Mouse (Mus musculus) olfactory bulb, adult 2 months (tissue): Measurements from ENCODE around the gene Catsper3. TPM values are rescaled to one million over a fixed set of nuclear protein-coding genes. Genes with fewer than 3 reads are reported as not detected.
A peak's percentile ranks its signal among the peaks of the same experiment; 100 is the strongest.

Experiments
- H3K27ac ChIP-seq: fragments of 200-500 bp; 2 replicates; pipeline ENCODE4 v1.5.1; 2012; ENCODE audit warnings: low read depth, low read length; ENCODE audit not compliant: insufficient read depth
- H3K4me1 ChIP-seq: fragments of 200-500 bp; 2 replicates; pipeline ENCODE4 v1.6.1; 2012; ENCODE audit warnings: low read length; ENCODE audit not compliant: control insufficient read depth, insufficient read depth
- H3K4me3 ChIP-seq: fragments of 200-500 bp; 2 replicates; pipeline ENCODE4 v1.5.1; 2012; ENCODE audit warnings: mild to moderate bottlenecking, low read depth, low read length, moderate library complexity; ENCODE audit not compliant: insufficient read depth
- CTCF ChIP-seq: fragments of 200-500 bp; IDR thresholded peaks from 2 replicates; pipeline ENCODE4 v1.5.1; 2012; ENCODE audit warnings: low read depth, mild to moderate bottlenecking, low read length, moderate library complexity; ENCODE audit not compliant: insufficient read depth
- POLR2A ChIP-seq: fragments of 200-500 bp; IDR thresholded peaks from 2 replicates; pipeline ENCODE4 v1.6.1; 2012; ENCODE audit warnings: mild to moderate bottlenecking, low read depth, low read length, moderate library complexity; ENCODE audit not compliant: insufficient read depth
- WGBS: fragments of 180-500 bp; shearing (Covaris S2); methylation state at CpG from one replicate; pipeline ENCODE4 v1.1.7; 2018; 5-methylcytosine and 5-hydroxymethylcytosine counted together
- polyA plus RNA-seq: library from polyadenylated mRNA; stranded (reverse); fragments of >200 nt; gene quantifications from 2 replicates; pipeline ENCODE4 v1.2.4, GENCODE M21; 2012; ENCODE audit warnings: low replicate concordance; ENCODE audit not compliant: missing spikeins, insufficient read depth, insufficient read length

Catsper3 gene
- not detected in 2 replicates for polyA plus RNA-seq

DNA sequence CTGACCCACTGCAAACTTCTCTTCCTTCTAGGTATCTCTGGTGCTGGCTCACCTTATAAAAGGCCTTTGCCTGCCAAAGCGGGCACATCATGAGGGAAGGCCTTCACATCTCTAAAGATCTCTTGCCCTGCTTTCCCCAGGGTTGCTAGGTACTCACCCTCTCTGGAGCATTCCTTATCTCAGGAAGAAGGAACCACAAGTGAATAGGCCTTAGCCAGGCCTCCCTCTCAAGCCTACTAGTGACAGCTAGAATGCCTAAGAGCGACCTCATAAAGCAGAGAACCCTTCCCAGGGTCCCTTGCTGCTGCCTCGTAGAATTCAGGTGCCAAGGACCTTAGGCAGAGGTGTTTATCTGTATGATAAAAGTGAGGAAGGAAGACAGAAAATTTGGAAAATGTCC lies at the start of gene Catsper3:
Gene Catsper3 (plus strand): TSS at position 301 of the 400 bp plus-strand sequence.
- no peak within 1 kb of the TSS for H3K4me3 ChIP-seq
- TF ChIP-seq CTCF (no peak), POLR2A (no peak)
- H3K4me1 ChIP-seq = no peaks in the 10 kb centered on the region
- H3K27ac ChIP-seq = no peak within 1 kb of the TSS
- WGBS = 84% methylated on average over 3 of the region's 3 CpGs

- Histone ChIP-seq H3K4me1 (peaks cover 14% of the 10 kb centered on the region), H3K27ac (no peak overlapping the region), H3K4me3 (no peak overlapping the region)
- WGBS = 97% methylated on average over 8 of the region's 8 CpGs
- TF ChIP-seq POLR2A (no peak), CTCF (no peak)
Measured at GRCm38 (mm10) chr13:55737885-55738284, 46.5 kb upstream of the Catsper3 start.

GRCm38 (mm10) chr13:55742306-55742705 lies 42.1 kb upstream of the Catsper3 start:
- peak overlapping the region; percentile 59; the same call in 1 of the 2 replicates for H3K27ac ChIP-seq
- H3K4me1 ChIP-seq = peaks cover 15% of the 10 kb centered on the region
- no peak overlapping the region for H3K4me3 ChIP-seq
- 44% methylated on average over 8 of the region's 8 CpGs for WGBS
- TF ChIP-seq CTCF = no peak
- no peak for TF ChIP-seq POLR2A

GRCm38 (mm10) chr13:55754380-55754779 lies 30.0 kb upstream of the Catsper3 start:
- 88% methylated on average over 13 of the region's 13 CpGs for WGBS
- Histone ChIP-seq H3K4me3 (no peak overlapping the region), H3K4me1 (peaks cover 5% of the 10 kb centered on the region), H3K27ac (no peak overlapping the region)
- TF ChIP-seq CTCF (no peak), POLR2A (no peak)

GRCm38 (mm10) chr13:55756789-55757188 lies 27.6 kb upstream of the Catsper3 start:
- no peak overlapping the region for H3K4me3 ChIP-seq
- WGBS = 49% methylated on average over 8 of the region's 8 CpGs
- no peak for TF ChIP-seq CTCF
- no peak for TF ChIP-seq POLR2A
- H3K4me1 ChIP-seq = peaks cover 5% of the 10 kb centered on the region
- H3K27ac ChIP-seq = no peak overlapping the region

DNA sequence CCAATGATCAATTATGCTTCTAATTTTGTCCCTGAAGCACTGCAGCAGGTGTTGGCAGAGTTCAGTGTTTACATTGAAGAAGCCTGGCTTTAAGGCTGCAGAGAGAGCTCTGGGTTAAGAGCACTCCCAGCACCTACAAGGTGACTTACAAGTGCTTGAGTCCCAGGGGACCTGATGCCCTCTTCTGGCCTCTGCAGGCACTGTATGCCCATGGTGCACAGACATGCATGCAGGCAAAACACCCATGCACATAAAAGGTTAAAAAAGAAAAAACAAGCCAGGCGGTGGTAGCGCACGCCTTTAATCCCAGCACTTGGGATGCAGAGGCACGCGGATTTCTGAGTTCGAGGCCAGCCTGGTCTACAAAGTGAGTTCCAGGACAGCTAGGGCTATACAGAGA lies 26.7 kb upstream of the Catsper3 start:
- H3K27ac ChIP-seq = no peak overlapping the region
- no peak overlapping the region for H3K4me3 ChIP-seq
- 91% methylated on average over 6 of the region's 6 CpGs for WGBS
- peaks cover 5% of the 10 kb centered on the region for H3K4me1 ChIP-seq
- TF ChIP-seq CTCF (no peak), POLR2A (no peak)

DNA sequence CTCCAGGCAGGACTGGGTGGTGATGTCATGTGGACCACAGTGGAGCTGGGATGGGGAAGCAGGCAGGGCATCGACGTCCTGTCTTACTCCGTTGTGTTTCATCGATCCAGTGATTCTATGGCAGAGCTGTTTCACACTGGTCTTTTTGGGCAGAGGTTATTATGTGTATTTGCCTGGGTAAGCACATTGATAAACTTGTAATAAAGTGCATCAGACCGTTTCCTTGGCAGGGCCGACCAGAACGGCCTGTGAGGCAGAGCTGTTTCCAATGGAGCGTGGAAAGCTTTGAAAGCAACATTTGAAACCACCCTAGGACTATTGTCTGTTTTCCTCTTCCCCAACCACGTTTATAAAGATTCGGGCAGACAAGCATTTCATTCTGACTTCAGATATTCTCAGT lies 23.8 kb upstream of the Catsper3 start:
- 53% methylated on average over 10 of the region's 10 CpGs for WGBS

GRCm38 (mm10) chr13:55761486-55761885 lies 22.9 kb upstream of the Catsper3 start:
- no peak overlapping the region for H3K4me3 ChIP-seq
- no peak overlapping the region for H3K27ac ChIP-seq
- WGBS = 93% methylated on average over 10 of the region's 10 CpGs
- TF ChIP-seq CTCF = no peak
- TF ChIP-seq POLR2A = no peak
- peaks cover 4% of the 10 kb centered on the region for H3K4me1 ChIP-seq

More for the DNA sequence above, 23.8 kb upstream of the Catsper3 start:
- Histone ChIP-seq H3K27ac (no peak overlapping the region), H3K4me1 (peaks cover 5% of the 10 kb centered on the region), H3K4me3 (no peak overlapping the region)
- TF ChIP-seq CTCF = no peak
- TF ChIP-seq POLR2A = no peak

- Histone ChIP-seq H3K4me3 (no peak overlapping the region), H3K4me1 (no peaks in the 10 kb centered on the region), H3K27ac (no peak overlapping the region)
- 92% methylated on average over 7 of the region's 7 CpGs for WGBS
- TF ChIP-seq CTCF (no peak), POLR2A (no peak)
Measured at GRCm38 (mm10) chr13:55774352-55774751, 10.0 kb upstream of the Catsper3 start.

DNA sequence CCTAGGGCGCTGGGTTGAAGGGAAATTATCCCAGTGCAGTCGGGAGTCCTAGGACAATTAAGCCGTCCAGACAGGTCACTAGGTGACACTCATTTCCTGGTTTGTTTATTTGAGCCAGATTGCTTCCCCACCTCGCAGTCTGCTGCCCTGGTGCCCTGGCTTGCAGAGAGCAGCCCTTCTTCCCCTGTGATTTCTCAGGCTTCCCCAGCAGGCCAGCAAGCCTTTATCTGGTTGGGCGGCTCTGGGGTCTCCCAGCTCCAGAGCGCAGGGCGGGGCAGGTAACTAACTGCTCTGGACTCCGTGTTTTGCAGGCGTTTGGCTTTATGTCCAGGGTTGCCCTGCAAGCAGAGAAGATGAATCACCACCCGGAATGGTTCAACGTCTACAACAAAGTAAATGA lies 9.3 kb upstream of the Catsper3 start:
- no peaks in the 10 kb centered on the region for H3K4me1 ChIP-seq
- WGBS = 79% methylated on average over 11 of the region's 11 CpGs
- no peak overlapping the region for H3K27ac ChIP-seq
- TF ChIP-seq CTCF (no peak), POLR2A (no peak)
- no peak overlapping the region for H3K4me3 ChIP-seq
